Mouse (Mus musculus): ENCODE results near the gene Plekha4. TPM values are rescaled to one million over a fixed set of nuclear protein-coding genes. Genes with fewer than 3 reads are reported as not detected.

Plekha4 gene
- total and polyA plus RNA-seq, 2 experiments from 2014 or later, result 2.1 to 2.8 TPM

DNA sequence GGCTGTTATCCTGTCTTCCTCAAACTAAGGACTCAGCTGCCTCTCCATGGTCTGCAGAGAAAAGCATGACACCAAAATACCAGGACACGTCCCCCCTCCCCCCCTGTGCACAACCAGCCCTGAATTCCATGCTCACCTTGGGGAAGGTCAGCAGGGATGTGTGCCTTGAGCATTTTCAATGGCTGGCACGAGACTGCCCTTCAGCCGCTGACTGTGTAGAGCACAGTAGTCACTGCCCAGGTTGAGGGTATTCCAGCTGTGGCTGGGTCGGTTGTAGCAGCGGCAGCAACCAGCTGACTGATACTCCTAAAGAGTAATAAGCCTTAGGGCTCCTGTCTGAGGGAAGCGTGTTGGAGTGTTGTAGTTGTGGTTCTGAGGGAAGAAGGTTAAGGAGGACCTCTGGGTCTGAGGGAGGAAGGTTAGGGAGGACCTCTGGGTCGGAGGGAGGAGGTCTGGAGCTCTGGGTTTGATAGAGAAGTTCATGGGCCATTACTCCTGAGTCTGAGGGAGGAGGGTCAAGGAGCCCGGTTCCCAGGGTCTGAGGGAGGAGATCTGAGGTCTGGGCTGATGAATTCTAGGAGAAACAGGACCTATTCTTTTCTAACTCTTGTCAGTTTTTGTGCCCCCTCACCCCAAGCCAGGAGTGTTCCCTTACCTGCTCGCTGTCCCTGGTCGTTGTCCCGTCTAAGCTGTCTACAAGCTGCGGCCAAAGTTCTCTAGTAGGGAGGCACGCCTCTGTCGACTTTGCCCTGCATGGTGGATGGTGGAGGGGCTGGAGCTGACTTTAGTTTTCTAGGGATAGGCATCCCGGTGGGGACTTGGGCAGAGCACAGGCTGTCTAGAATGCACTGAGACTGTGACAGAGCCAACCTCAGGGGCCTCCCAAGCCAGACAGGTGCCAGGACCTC is 48.6 kb downstream of the Plekha4 start:
- Histone ChIP-seq H3K27ac (no peak overlapping the region), H3K4me1 (ENCODE audit: insufficient read depth, low read length) (peaks cover 9% of the 10 kb centered on the region), H3K4me2 (ENCODE audit: low read depth, low read length) (no peak overlapping the region), H3K27me3 (ENCODE audit: insufficient read depth, low read length) (no peaks in the 10 kb centered on the region), H3K36me3 (ENCODE audit: insufficient read depth, low read length) (peaks cover 10% of the 10 kb centered on the region; the same call in 1 of the 2 replicates), H3K4me3 (ENCODE audit: low read length) (no peak overlapping the region), H3K9ac (replicated peaks; ENCODE audit: low read length) (no peak overlapping the region), H3K9me3 (ENCODE audit: low read length) (no peaks in the 10 kb centered on the region)
- TF ChIP-seq CTCF (IDR thresholded peaks at IDR 0.05; ENCODE audit: low read depth), result no peak
- WGBS, result 84% methylated on average over 15 of the region's 15 CpGs
- DNase-seq (ENCODE audit: low spot score) (no peak), ATAC-seq (no peak)

DNA sequence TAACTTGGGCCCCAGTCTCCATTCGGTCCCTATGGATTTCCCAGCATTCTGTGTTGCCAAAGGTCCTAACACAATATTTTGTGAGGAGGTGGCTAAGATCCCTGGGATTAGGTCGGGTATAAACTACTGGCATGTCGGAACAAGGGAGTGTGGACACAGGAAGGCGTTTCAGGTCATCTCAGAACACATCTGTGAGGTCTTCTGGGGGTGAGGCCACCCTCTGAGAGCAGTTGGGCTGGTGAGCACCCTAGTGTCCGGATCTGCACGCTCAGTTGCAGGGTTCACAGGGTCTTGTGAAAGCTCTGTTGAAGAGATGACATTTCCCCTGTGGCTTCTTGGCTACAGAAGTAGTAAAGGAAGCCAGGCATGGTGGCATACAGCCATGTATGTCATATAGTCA is 59.8 kb downstream of the Plekha4 start:
- Histone ChIP-seq H3K4me3 (ENCODE audit: low read length) (no peak overlapping the region), H3K4me2 (ENCODE audit: low read depth, low read length) (no peak overlapping the region), H3K27ac (no peak overlapping the region), H3K27me3 (ENCODE audit: insufficient read depth, low read length) (no peaks in the 10 kb centered on the region), H3K9me3 (ENCODE audit: low read length) (no peaks in the 10 kb centered on the region), H3K9ac (replicated peaks; ENCODE audit: low read length) (no peak overlapping the region), H3K4me1 (ENCODE audit: insufficient read depth, low read length) (no peaks in the 10 kb centered on the region), H3K36me3 (ENCODE audit: insufficient read depth, low read length) (peaks cover 5% of the 10 kb centered on the region)
- no peak for ATAC-seq
- no peak for DNase-seq (ENCODE audit: low spot score)
- TF ChIP-seq CTCF (IDR thresholded peaks at IDR 0.05; ENCODE audit: low read depth), result no peak
- WGBS, result 90% methylated on average over 6 of the region's 6 CpGs

DNA sequence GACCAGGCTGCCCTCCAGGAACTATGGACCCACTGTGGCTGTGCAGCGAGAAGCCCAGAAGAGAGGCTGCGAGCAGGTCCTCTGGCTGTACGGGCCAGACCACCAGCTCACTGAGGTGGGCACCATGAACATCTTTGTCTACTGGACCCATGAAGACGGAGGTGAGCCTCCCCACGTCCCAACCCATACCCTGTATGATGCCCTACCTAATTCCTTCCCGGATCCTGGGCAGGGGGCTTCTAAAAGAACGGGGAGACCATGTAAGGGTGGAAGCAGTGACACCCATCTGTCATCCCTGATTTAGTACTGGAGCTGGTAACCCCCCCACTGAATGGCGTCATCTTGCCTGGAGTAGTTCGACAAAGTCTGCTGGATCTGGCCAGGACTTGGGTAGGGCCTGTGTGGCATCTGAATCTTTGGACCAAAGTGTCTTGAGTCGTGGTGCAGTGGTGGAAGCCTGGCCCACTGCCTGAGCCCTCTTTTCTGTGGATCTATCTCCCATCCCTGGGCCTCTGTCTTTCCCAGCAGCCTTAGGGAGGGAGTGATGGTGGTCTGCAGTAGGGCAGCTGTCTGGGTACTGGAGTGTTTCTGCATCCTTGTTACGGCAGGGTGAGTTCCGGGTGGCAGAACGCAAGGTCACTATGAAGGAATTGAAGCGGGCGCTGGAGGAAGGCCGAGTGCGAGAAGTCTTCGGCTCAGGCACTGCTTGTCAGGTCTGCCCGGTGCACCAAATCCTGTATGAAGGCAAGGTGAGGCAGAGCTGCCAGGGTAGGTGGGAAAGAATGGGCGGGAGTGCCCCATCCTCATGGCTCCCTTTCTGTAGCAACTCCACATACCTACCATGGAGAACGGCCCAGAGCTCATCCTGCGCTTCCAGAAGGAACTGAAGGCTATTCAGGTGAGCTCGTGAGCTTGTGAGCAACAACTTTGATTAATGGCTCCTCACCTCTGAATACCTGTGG is 61.8 kb downstream of the Plekha4 start:
- WGBS, result 93% methylated on average over 23 of the region's 23 CpGs
- Histone ChIP-seq H3K4me1 (ENCODE audit: insufficient read depth, low read length) (no peaks in the 10 kb centered on the region), H3K27me3 (ENCODE audit: insufficient read depth, low read length) (no peaks in the 10 kb centered on the region), H3K36me3 (ENCODE audit: insufficient read depth, low read length) (peaks cover 5% of the 10 kb centered on the region), H3K9ac (replicated peaks; ENCODE audit: low read length) (no peak overlapping the region), H3K27ac (no peak overlapping the region), H3K4me2 (ENCODE audit: low read depth, low read length) (no peak overlapping the region), H3K4me3 (ENCODE audit: low read length) (no peak overlapping the region), H3K9me3 (ENCODE audit: low read length) (no peaks in the 10 kb centered on the region)
- TF ChIP-seq CTCF (IDR thresholded peaks at IDR 0.05; ENCODE audit: low read depth), result no peak
- DNase-seq (ENCODE audit: low spot score) (no peak), ATAC-seq (no peak)

DNA sequence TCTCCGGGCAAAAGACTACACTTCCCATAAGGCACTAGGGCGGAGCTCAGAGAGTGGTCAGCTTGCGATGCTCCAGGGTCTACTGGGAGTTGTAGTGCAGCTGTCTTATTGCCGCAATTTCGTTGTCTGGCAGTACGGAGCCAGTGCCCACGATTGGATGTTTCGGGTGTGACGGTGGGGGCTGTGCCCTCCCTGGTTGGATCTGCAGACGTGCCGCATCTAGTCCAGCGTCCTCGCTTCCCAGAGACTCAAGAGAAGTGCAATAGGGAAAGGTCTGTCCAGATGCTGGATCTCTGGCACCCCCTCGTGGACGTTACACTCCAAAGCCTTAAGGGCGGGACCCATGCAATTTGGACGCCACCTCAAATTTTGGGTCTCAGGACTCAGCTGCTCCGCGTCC is 63.0 kb downstream of the Plekha4 start:
- H3K36me3 ChIP-seq (ENCODE audit: insufficient read depth, low read length), result peaks cover 5% of the 10 kb centered on the region
- H3K4me2 ChIP-seq (ENCODE audit: low read depth, low read length), result peak overlapping the region; percentile 59
- no peaks in the 10 kb centered on the region for H3K4me1 ChIP-seq (ENCODE audit: insufficient read depth, low read length)
- 3% methylated on average over 19 of the region's 19 CpGs for WGBS
- peak overlapping the region; percentile 80; the same call in 1 of the 2 replicates for H3K27ac ChIP-seq
- no peak overlapping the region for H3K9ac ChIP-seq (replicated peaks; ENCODE audit: low read length)
- peak; percentile 93 for TF ChIP-seq CTCF (IDR thresholded peaks at IDR 0.05; ENCODE audit: low read depth)
- peak; percentile 99 for ATAC-seq
- peak overlapping the region; percentile 35 for H3K4me3 ChIP-seq (ENCODE audit: low read length)
- no peaks in the 10 kb centered on the region for H3K27me3 ChIP-seq (ENCODE audit: insufficient read depth, low read length)
- DNase-seq (ENCODE audit: low spot score), result peak; percentile 98
- no peaks in the 10 kb centered on the region for H3K9me3 ChIP-seq (ENCODE audit: low read length)

DNA sequence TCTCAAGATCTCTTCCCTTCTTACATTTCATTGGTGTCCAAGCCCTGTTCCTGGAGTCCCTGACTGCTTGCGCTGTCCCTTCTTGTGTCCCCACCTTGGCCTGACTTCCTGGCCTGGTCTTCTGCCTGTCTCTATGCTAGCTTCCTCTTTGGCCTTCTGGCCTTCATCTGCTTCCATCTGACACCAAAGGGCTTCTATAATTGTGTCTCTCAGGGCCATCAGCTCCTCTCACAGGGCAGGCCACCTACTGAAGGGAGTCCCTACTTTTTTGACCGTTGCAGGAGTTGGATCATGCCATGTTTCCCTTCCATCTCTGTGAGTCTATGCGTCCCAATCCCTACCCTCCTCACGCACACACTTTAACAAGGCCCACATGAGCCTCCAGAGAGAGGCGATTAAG is 63.8 kb downstream of the Plekha4 start:
- 98% methylated on average over 5 of the region's 5 CpGs for WGBS
- Histone ChIP-seq H3K27ac (peak overlapping the region; percentile 49; the same call in 1 of the 2 replicates), H3K9me3 (ENCODE audit: low read length) (no peaks in the 10 kb centered on the region), H3K27me3 (ENCODE audit: insufficient read depth, low read length) (no peaks in the 10 kb centered on the region), H3K4me3 (ENCODE audit: low read length) (no peak overlapping the region), H3K4me1 (ENCODE audit: insufficient read depth, low read length) (no peaks in the 10 kb centered on the region), H3K36me3 (ENCODE audit: insufficient read depth, low read length) (peaks cover 5% of the 10 kb centered on the region), H3K9ac (replicated peaks; ENCODE audit: low read length) (no peak overlapping the region), H3K4me2 (ENCODE audit: low read depth, low read length) (no peak overlapping the region)
- TF ChIP-seq CTCF (IDR thresholded peaks at IDR 0.05; ENCODE audit: low read depth), result no peak
- ATAC-seq, result no peak
- no peak for DNase-seq (ENCODE audit: low spot score)

DNA sequence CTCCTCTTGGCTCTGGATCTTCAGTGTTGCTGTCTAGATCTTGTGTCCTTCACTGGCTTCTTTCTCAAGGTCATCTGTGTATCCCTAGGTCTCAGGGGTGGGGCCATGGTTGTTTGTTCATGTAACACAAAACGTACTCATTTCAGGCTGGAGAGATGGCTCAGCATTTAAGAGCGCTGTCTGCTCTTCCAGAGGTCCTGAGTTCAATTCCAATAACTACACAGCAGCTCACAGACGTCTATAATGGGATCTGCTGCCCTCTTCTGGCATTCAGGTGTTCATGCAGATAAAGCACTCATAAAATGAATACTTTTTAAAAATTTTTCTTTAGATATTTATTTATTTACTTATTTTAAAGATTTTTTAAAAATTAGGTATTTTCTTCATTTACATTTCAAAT is 64.7 kb downstream of the Plekha4 start:
- Histone ChIP-seq H3K4me2 (ENCODE audit: low read depth, low read length) (no peak overlapping the region), H3K4me1 (ENCODE audit: insufficient read depth, low read length) (no peaks in the 10 kb centered on the region), H3K36me3 (ENCODE audit: insufficient read depth, low read length) (peaks cover 3% of the 10 kb centered on the region; the same call in 1 of the 2 replicates), H3K27ac (no peak overlapping the region), H3K4me3 (ENCODE audit: low read length) (no peak overlapping the region), H3K27me3 (ENCODE audit: insufficient read depth, low read length) (no peaks in the 10 kb centered on the region), H3K9me3 (ENCODE audit: low read length) (no peaks in the 10 kb centered on the region), H3K9ac (replicated peaks; ENCODE audit: low read length) (no peak overlapping the region)
- WGBS, result 60% methylated on average over 3 of the region's 3 CpGs
- DNase-seq (ENCODE audit: low spot score) (peak; percentile 12), ATAC-seq (no peak)
- TF ChIP-seq CTCF (IDR thresholded peaks at IDR 0.05; ENCODE audit: low read depth), result no peak; the same call in 1 of the 2 replicates

All from hindbrain, postnatal 0 days (tissue).